Mouse (Mus musculus): Measurements from ENCODE around the gene Elmsan1. TPM values are rescaled to one million over a fixed set of nuclear protein-coding genes. Genes with fewer than 3 reads are reported as not detected.
A peak's percentile ranks its signal among the peaks of the same experiment; 100 is the strongest.

Gene Elmsan1
- total RNA-seq, 2 experiments from 2014 or later, result 15.6 to 15.9 TPM

DNA sequence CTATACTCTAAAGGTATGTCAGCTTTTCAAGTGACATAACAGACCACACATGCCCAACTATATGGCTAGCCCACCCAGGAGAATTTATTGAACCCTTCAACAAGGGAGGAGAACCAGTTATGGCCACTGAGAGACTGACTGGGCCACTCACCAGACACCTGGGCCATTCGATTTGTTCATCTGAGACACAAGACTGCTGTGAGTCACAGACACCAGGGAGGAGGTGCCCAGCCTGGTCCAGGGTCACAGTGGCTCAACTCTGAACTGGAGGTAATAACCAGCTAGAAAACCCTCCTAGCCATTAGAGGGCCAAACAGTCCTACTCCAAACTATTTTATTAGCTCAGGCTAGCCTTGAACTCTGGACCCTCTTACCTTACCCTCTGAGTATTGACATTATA, 40.6 kb downstream of the Elmsan1 start:
- intact Hi-C loops (cut with DNase I), result no loop called here
- no peak for DNase-seq

DNA sequence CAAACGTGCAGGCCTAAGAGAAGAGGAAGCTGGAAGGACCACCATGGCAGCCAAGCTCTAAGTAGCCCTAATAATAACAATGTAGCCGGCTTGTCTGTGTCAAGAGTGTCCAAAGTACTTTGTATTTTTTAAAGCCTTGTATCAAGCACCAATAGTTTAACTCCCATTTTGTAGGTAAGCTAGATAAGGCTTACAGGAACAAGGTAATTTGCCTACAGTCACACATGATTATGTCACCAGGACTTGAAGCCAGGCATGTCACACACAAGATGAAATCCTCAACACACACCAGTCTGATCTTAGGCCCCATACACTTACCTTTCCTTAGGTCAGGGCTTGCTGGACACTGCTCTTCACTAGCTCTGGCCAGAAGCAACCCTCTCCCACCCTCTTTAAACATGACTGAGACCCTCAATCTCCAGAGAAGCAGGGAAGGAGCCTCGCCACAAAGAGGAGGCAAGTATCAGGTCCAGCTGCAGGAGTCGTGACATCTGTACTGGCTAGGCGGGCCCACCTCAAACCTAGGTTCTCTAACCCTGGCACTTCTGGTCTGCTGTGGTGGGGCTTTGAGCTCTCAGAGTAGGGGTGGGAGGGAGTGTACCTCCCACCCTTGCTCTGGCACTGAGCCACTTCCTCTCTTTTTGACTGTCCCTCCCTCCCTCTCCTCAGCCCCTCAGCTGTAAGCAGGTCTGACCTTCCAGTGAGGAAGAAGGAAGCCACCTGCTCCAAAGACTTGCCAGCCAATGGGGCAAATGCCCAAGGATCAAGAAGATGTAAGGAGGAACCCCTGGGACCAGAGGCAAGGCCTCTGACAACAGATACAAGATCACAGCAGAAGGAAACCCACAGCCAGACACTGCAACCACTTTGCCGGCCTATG, 41.6 kb downstream of the Elmsan1 start:
- no peak for DNase-seq
- intact Hi-C loops (cut with DNase I), result loop anchor here (1.0 kb wide), 1 partner anchor 15 kb away; no protein-coding TSS in a partner anchor

DNA sequence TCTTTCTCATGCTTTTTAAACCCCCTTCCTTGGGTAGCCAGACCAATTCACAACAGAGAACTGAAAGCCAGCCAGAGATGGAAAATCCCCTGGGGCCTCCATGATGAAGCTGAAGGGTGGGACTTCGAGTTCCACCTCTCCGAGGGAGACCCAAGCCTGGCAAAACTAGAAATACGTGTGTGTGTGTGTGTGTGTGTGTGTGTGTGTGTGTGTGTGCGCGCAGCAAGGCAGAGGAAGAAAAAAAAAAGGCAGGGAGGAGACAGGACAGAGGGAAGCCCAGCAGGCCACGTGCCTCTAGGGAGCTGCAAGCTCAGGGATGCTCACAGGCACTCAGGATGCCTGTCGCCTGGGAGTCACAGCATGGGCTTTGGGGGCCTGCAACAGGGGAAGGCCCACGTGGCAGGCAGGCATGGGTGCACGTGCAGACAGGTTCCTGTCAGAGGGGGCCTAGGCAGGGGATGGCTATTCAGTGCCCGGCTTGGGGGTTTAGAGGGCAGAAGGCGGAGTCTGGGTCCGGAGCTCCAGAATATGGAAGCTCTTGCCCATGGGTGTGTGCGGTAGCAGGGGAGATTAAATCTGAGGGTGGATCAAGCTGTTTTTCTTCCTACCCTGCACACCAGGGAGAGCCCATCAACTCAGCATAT, 42.4 kb downstream of the Elmsan1 start:
- intact Hi-C loops (cut with DNase I), result loop anchor here (1.0 kb wide), 1 partner anchor 16 kb away; no protein-coding TSS in a partner anchor
- DNase-seq, result peak in 1 of 2 experiments; percentile 50

DNA sequence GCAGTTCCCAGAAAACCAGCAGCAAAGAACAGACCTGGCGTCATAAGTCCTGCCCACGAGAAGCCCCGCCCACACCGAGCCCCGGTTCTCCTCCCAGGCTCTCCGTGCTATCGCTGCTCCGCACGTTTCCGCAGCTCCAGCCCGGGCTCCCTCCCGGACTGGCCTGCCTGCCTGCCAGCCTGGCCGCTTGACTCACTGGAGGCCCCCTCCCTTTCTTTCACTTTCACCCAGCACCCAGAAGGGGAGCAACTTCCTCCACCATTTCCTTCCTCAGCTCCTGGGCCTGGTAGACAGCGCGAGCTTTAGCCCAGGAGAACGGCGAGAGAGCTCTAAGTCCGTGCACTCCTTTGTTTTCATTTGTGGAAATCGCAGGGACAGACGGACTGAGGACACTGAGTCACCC, 43.0 kb downstream of the Elmsan1 start:
- intact Hi-C loops (cut with DNase I), result loop anchor here (1.0 kb wide), 1 partner anchor 17 kb away; no protein-coding TSS in a partner anchor
- DNase-seq, result peak; percentile 87 to 88

DNA sequence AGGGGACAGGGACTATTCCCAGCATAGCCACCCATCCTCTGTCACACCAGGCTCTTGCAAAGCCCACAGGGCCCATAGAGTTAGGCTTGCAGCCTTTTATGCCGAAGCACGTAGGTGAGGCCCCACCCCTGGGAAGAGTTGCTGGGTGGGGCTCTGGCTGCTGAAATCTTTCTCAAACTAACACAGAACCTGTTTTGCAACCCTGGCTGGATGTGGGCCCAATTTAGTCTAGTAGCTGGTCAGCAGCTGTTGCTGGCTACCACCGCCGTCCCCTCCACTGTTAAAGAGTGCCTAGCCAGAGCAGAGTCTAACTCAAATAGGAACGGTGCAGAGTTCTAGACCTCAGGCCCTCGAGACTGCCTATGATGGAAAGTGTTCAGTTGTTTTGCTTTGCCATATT, 43.8 kb downstream of the Elmsan1 start:
- intact Hi-C loops (cut with DNase I), result loop anchor here (1.0 kb wide), 1 partner anchor 44 kb away; no protein-coding TSS in a partner anchor

GRCm38 (mm10) chr12:84174190-84174811, 44.4 kb downstream of the Elmsan1 start:
- DNase-seq, result peak in 1 of 2 experiments; percentile 60
- intact Hi-C loops (cut with DNase I), result loop anchor here (1.0 kb wide), 1 partner anchor 45 kb away; no protein-coding TSS in a partner anchor

More for the DNA sequence above, 43.8 kb downstream of the Elmsan1 start:
- peak; percentile 75 to 79 for DNase-seq

GRCm38 (mm10) chr12:84173309-84173915, 45.3 kb downstream of the Elmsan1 start:
- intact Hi-C loops (cut with DNase I), result no loop called here
- no peak for DNase-seq

DNA sequence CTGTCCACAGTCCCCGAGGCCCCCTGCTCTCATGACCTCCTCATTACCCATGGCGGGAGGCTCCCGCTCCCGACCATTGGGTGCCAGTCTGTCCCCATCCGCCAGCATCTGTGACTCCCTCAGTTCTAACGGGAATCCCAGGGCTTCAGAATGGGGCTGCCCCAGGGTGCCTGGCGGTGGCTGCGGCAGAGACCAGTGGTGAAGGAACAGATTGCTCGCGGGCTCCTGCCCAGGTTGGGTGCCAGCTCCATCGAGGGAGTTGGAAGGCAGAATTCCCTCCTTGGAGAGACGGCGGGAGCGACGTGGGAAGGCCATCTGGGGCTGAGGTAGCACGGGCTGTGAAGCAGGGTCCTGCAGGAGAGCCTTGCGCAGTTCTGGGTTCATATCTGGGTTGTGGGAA, 45.8 kb downstream of the Elmsan1 start:
- no peak for DNase-seq
- intact Hi-C loops (cut with DNase I), result no loop called here

DNA sequence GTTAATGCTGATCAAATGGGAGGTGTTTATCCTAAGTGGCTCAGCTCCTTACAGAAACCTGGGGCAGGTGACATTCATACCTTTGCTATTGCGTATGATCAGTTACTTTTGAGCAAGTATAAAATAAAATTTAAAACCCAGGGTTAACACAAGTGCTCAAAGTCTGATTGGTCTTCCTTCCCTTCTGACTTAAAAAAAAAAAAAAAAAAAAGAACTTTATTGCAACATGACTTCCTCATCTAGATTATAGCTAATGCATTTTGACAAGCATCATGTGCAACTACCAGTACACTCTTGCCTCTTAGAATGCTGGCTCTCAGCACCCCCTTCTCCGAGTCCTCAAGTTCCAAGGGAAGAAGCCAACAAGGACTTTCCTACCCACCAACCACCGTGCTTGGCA, 46.5 kb downstream of the Elmsan1 start:
- no peak for DNase-seq
- intact Hi-C loops (cut with DNase I), result no loop called here

GRCm38 (mm10) chr12:84170610-84171009, 48.1 kb downstream of the Elmsan1 start:
- intact Hi-C loops (cut with DNase I), result no loop called here
- DNase-seq, result no peak

- no peak for DNase-seq
- intact Hi-C loops (cut with DNase I), result no loop called here
Observed at GRCm38 (mm10) chr12:84165631-84166373, 52.9 kb downstream of the Elmsan1 start.

GRCm38 (mm10) chr12:84163586-84164110, 55.0 kb downstream of the Elmsan1 start:
- intact Hi-C loops (cut with DNase I), result loop anchor here (1.0 kb wide), 1 partner anchor 86 kb away; no protein-coding TSS in a partner anchor
- DNase-seq, result no peak

DNA sequence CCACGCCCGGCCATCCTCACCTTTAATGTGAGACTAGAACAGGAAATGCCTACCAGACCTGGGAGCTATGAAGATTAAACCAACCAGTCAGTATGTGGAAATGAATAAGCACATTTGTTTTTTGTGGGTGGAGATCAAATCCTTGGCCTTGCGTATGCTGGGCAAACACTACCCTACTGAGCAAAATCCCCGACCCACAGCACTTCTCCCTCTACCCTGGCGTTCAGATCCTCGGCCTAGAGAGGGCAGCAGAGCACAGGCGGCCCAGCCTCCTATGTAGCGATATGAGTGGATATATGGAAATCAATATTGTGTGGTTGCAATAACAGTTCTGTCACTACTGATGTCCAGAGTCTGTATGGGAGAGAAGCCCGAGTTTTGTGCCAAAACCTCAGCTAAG, 55.5 kb downstream of the Elmsan1 start:
- DNase-seq, result no peak

DNA sequence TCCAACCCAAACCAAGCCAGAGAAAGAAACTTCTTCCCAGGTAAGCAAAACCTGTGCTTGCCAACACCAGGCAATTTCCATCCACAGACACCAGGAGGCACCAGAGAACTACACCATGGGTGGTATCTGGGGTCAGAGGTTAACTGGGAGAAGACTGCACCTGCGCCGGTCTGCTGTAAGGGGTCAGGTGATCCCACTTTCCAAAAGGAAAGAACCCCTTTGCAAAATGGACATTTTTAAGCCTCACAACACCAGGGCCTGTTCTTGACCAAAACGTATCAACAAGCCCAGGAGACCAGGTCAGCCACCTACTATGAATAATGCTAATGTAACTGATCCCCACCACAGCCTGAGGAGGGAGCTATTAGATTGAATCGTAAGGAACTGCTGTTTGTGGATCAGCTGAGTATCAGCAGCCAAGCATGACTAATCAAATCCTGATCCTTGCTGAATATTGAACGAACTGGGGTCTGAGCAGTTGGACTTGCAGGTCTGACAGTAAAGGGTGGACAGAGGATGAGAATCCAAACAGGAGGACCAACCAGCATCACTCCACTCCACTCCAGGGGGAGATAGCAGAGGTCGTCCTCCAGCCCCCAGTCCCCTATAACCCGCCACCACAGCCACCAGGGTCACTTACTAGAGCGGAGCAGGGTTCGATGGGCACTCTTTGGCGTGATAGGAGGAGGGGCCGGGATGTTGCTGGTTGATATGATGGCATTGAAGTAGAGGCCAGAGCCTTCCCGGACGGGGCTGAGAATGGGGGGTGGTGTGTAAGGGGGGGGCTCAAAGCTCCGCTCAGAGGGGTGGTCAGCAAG, 56.9 kb downstream of the Elmsan1 start:
- intact Hi-C loops (cut with DNase I), result no loop called here
- no peak for DNase-seq

More for the DNA sequence above, 55.5 kb downstream of the Elmsan1 start:
- intact Hi-C loops (cut with DNase I), result loop anchor here (1.0 kb wide), 1 partner anchor 86 kb away; no protein-coding TSS in a partner anchor

- intact Hi-C loops (cut with DNase I), result no loop called here
- DNase-seq, result no peak
Observed at GRCm38 (mm10) chr12:84161116-84161515, 57.6 kb downstream of the Elmsan1 start.

DNA sequence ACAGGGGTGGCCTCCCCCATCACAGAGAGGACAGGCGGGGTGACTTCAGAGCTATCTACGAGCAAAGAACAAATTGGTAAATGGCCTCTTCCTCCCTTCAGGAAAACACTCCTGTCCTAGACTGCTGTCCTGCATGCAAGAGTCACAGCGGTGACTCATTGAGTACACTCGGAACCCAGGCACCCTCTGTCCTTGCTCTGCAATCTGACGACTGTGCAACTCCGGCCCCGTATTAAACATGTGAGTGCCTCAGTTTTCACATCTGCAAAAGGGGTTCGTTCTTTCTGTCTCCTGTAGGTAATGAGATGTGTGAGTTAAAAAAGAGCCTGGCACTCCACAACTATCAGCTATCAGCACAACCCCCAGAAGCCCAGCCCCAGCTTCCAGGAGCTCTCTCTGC, 58.2 kb downstream of the Elmsan1 start:
- no peak for DNase-seq
- intact Hi-C loops (cut with DNase I), result no loop called here

- intact Hi-C loops (cut with DNase I), result no loop called here
Observed at GRCm38 (mm10) chr12:84158156-84158555, 60.5 kb downstream of the Elmsan1 start.

DNA sequence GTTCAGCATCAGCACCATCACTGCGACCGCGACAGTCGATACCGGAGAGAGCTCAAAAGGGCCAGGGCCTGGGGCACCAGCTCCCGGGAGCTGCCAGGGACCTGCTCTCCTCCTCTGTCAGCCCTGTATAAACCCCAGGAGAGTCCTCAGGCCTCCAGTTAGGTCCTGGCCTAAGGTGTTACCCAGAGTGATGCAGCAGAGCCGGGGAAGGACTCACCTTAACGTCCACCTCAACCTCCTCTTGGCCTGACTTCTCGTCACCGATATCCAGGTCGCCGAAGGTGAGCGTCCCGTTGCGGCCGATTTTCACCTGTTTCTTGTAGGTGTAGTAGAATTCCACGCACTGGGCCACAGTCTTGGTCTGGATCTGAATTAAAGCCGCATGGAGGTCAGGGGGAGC, 62.5 kb downstream of the Elmsan1 start:
- intact Hi-C loops (cut with DNase I), result no loop called here
- DNase-seq, result no peak

More at GRCm38 (mm10) chr12:84158156-84158555, 60.5 kb downstream of the Elmsan1 start:
- DNase-seq, result no peak

DNA sequence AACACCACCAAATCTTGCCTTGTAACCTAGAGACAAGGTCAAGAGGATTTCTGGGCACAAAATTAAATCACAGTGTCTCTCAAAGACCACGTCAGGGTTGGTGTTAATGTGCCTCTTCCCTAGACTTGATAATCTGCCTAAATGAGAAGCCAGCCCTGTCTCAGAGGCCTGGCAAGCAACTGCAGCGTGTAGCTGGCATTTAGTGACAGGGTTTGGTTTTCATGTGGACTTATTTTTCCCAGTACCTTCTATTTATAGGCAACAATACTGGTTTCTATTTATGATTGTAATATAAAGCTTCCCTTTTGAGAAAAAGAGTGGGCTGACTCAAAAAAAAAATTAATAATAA, 63.2 kb downstream of the Elmsan1 start:
- DNase-seq, result no peak
- intact Hi-C loops (cut with DNase I), result no loop called here
